Mouse (Mus musculus) adrenal gland, postnatal 25 days (tissue): ENCODE measurements around the gene Olfr710. TPM values are rescaled to one million over a fixed set of nuclear protein-coding genes. Genes with fewer than 3 reads are reported as not detected.
"Not testable (repeated sequence)": the region's sequence is repeated elsewhere in the genome, so short reads cannot be mapped to it uniquely, and the experiment has no call there.

ENCODE experiments used
- DNase-seq: peaks from one replicate; pipeline ENCODE4 v3.0.0; 2021; ENCODE audit warnings: mixed read lengths
- long read RNA-seq: library from polyadenylated mRNA; stranded (forward); transcript quantifications from one replicate; pipeline ENCODE4 v2.0.0, GENCODE M21; 2021
- total RNA-seq: library from RNA; stranded (reverse); gene quantifications from 2 replicates; pipeline ENCODE4 v1.2.3, GENCODE M21; 2021

Gene Olfr710
- total RNA-seq: not detected in 2 replicates
- long read RNA-seq: 0 reads

GRCm38 (mm10) chr7:106948212-106948611, at the start of gene Olfr710:
TSS of gene Olfr710 (minus strand) at chr7:106948312.
- no peak for DNase-seq

- DNase-seq: no peak
These were observed 37.1 kb upstream of the Olfr710 start for GRCm38 (mm10) chr7:106985236-106985635.

- no peak for DNase-seq
These were observed 27.2 kb upstream of the Olfr710 start, which contains the start of gene Olfr711 for GRCm38 (mm10) chr7:106975353-106975752. TSS of gene Olfr711 (minus strand) at chr7:106975453.

- DNase-seq: not testable (repeated sequence)
These were observed 19.4 kb upstream of the Olfr710 start for GRCm38 (mm10) chr7:106967503-106967902.

- DNase-seq: no peak
These were observed 15.7 kb upstream of the Olfr710 start, which contains the start of gene Olfr6 for GRCm38 (mm10) chr7:106963837-106964236. TSS of gene Olfr6 (minus strand) at chr7:106963937.

GRCm38 (mm10) chr7:106932119-106932518, 16.0 kb downstream of the Olfr710 start, which contains the start of gene Olfr709-ps1:
TSS of gene Olfr709-ps1 (minus strand) at chr7:106932219.
- no peak for DNase-seq

- not testable (repeated sequence) for DNase-seq
These were observed 27.2 kb downstream of the Olfr710 start for GRCm38 (mm10) chr7:106920961-106921360.

GRCm38 (mm10) chr7:106907676-106908075, 40.4 kb downstream of the Olfr710 start, which contains the start of gene Olfr1532-ps1:
TSS of gene Olfr1532-ps1 (plus strand) at chr7:106908001.
- no peak for DNase-seq

GRCm38 (mm10) chr7:106901141-106901540, 47.0 kb downstream of the Olfr710 start, which contains the start of gene Olfr707:
TSS of gene Olfr707 (minus strand) at chr7:106901241.
- not testable (repeated sequence) for DNase-seq

Other genes starting within 250 kb of the Olfr710 start
- not detected in 2 replicates for gene Olfr695, start 231.9 kb downstream of the Olfr710 start, total RNA-seq
- not detected in 2 replicates for gene Olfr697, start 205.9 kb downstream of the Olfr710 start, total RNA-seq
- not detected in 2 replicates for gene Olfr698, start 192.9 kb downstream of the Olfr710 start, total RNA-seq
- gene Olfr699, start 155.1 kb downstream of the Olfr710 start, total RNA-seq: not detected in 2 replicates
- not detected in 2 replicates for gene Olfr700, start 139.5 kb downstream of the Olfr710 start, total RNA-seq
- not detected in 2 replicates for gene Olfr701, start 134.2 kb downstream of the Olfr710 start, total RNA-seq
- not detected in 2 replicates for gene Olfr702, start 114.4 kb downstream of the Olfr710 start, total RNA-seq
- gene Olfr703, start 105.0 kb downstream of the Olfr710 start, total RNA-seq: not detected in 2 replicates
- gene Olfr704, start 85.1 kb downstream of the Olfr710 start, total RNA-seq: not detected in 2 replicates
- gene Olfr705, start 71.4 kb downstream of the Olfr710 start, total RNA-seq: not detected in 2 replicates
- not detected in 2 replicates for gene Olfr706, start 60.1 kb downstream of the Olfr710 start, total RNA-seq
- gene Olfr707, start 47.1 kb downstream of the Olfr710 start, total RNA-seq: not detected in 2 replicates
- not detected in 2 replicates for gene Olfr1532-ps1, start 40.3 kb downstream of the Olfr710 start, total RNA-seq
- gene Olfr709-ps1, start 16.1 kb downstream of the Olfr710 start, total RNA-seq: 0.06 TPM in 1 of 2 replicates, not detected in the other
- gene Olfr6, start 15.6 kb upstream of the Olfr710 start, total RNA-seq: not detected in 2 replicates
- gene Olfr711, start 27.1 kb upstream of the Olfr710 start, total RNA-seq: not detected in 2 replicates
- not detected in 2 replicates for gene Olfr2, start 57.8 kb upstream of the Olfr710 start, total RNA-seq
- gene Olfr713, start 82.9 kb upstream of the Olfr710 start, total RNA-seq: not detected in 2 replicates
- not detected in 2 replicates for gene Olfr714, start 122.7 kb upstream of the Olfr710 start, total RNA-seq
- not detected in 2 replicates for gene Olfr17, start 144.9 kb upstream of the Olfr710 start, total RNA-seq
- not detected in 2 replicates for gene Olfr715b, start 162.1 kb upstream of the Olfr710 start, total RNA-seq
- gene Olfr715, start 182.8 kb upstream of the Olfr710 start, total RNA-seq: not detected in 2 replicates
- not detected in 2 replicates for gene Olfr716, start 190.0 kb upstream of the Olfr710 start, total RNA-seq
- 0.18 TPM in 1 of 2 replicates, not detected in the other for gene Nlrp14, start 218.7 kb upstream of the Olfr710 start, total RNA-seq